Mouse (Mus musculus) heart, adult 8-10 months (tissue): ENCODE data around the gene Dip2a. TPM values are rescaled to one million over a fixed set of nuclear protein-coding genes. Genes with fewer than 3 reads are reported as not detected.
A peak's percentile ranks its signal among the peaks of the same experiment; 100 is the strongest.

ENCODE experiments used
- DNase-seq: peaks from one replicate; pipeline ENCODE4 v3.0.0; 2022; ENCODE audit warnings: low spot score
- total RNA-seq, 4 experiments: library from RNA; stranded (reverse); gene quantifications; 2 replicates each; pipeline ENCODE4 v1.2.4; 2022

Gene Dip2a
- total RNA-seq, 4 experiments from 2014 or later = 7.6 to 9.2 (median 8.4) TPM

DNA sequence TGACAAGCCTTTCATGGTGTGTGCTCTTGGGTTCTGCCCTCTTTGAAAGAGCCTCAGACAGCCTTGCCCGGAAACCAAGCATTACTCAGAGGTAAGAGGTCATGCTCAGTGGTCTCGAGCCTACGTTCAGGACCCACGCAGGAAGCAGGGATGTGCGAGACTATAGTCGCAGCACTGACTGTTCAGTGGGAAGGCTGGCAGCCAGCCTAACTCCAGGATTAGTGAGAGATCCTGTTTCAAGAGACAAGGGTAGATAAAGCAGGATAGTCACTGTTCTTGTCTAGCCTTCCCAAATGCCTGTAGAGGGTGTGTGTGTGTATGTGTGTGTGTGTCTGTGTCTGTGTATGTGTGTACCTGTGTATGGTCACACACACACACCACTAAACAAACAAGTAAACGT is 28.9 kb downstream of the Dip2a start:
- DNase-seq = no peak

- DNase-seq = no peak
Measured at GRCm38 (mm10) chr10:76306738-76307137, 38.4 kb downstream of the Dip2a start.

DNA sequence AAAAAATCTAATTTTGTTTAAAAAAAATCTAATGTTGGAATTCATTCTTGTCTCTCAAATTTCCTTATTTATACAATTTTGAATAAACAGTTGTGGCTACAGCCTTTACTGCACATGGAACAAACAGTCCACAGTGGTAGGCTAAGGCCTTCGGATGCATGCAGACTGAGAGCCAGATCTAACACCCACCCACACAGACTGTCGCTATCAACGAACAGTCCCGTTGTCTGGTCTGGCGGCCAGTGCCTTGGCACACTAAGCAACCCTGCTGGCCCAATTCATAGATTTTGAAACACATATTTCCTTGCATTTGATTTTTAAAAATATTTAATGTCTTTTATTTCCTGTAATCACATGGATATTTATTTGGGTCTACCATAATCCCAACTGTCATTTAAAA is 45.0 kb downstream of the Dip2a start:
- DNase-seq = no peak

GRCm38 (mm10) chr10:76293222-76293621 is 51.9 kb downstream of the Dip2a start:
- no peak for DNase-seq

DNA sequence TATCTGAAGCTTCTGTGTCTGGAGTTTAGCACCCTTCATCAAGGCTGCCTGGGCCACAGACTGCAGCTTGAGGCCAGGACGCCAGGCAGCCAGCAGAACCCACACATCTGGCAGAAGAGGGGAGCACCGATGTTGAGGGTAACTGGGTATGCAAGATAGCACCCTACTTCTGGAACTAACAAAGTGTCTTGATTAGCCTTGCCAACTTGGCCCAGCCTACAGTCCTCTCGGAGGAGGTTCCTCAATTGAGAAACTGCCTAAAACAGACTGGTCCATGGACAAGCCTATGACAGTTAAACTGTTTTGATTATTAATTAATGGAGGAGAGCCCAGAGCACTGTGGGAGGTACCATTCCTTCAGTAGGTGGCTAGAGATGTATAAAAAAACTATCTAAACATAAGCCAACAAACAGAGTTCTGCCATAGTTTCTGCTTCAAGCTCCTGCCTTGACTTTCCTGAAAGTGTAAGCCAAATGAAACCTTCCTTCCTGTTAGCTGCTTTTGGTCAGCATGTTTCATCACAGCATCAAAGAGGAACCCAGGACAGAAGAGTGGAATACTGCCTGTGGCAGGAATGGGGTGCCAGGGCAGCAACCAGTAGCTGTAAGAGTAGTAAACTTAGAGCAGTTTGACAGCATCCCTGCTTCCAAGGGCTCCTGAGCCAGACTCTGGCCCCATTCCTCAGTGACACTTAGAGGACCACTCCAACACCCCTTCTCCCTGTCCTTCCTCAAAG is 55.0 kb downstream of the Dip2a start:
- no peak for DNase-seq

DNA sequence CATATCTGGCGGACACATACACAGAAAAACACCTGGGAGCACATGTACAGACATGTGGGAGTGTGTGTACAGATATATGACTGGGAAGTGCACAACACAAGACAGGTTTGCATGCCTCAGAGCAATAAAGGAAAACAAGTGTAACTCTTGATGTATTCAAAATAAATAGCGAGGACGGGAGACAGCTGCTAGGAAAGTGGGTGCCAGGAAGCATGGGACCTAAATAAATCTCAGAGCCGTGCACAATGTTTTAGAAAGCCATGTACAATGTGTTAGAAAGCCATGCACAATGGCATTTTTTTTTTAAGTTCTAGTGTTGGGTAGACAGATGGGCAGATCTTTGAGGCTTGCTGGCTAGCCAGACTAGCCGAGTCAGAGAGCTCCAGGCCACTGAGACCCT is 56.0 kb downstream of the Dip2a start:
- no peak for DNase-seq

DNA sequence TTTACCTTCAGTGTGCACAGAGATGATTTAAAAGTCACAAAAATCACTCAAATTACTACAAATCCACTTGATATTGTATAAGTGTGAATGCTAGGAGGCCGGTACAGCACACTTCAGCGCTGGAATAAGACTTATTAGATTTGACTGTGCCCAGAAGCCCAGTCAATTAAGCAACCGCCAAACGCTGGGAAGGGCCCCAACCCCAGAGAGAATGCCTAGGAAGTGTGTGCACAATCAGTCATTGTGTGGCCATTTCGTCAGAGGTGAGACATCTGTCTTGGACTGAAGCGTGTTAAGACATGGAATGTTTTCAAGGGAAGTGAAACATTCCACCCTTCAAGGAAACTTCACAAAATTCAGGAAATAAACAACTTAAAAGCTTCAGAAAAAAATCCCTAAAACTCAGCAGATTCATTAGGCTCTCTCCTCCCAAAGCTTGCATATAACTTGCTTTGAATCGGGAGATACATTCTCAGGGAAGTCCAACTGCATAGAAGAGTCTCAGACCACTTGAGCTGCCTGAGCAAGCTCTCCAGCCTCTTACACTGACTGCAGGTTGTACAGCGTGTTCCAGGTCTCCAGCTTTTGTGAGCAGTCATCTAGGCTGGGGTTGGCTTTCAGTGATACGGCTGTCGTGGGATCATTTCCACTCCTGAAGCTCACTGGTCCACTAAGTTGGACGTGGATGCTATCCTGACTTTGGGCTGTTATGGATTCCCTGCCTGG is 56.7 kb downstream of the Dip2a start:
- DNase-seq = no peak

DNA sequence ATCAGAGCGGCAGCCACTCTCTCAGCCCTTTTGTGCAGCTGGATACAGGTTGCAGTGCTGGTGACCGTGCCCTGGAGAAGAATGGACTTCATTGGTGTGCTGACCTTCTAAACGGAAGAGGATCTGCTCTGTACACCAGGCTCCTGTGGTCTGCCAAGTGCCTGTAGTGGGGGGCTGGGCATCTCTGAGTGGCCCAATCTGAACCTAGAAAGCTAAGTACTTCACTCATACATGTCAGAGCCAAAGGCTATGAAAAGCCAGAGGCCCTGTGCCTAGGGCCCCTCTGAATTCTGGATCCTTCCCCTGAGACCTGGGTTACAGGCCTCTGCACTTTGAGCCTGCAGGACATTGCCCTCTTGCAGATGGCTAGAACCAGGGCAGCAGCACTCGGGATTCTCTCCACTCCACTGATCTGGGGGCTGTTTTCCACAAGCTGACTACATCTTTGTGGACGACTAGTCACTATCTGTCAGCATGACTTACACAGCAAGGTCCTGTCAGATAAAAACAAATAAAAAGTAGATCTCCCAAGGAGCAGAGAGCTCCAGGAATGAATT is 66.5 kb downstream of the Dip2a start:
- DNase-seq = no peak

GRCm38 (mm10) chr10:76275256-76275655 is 69.8 kb downstream of the Dip2a start:
- DNase-seq = no peak

DNA sequence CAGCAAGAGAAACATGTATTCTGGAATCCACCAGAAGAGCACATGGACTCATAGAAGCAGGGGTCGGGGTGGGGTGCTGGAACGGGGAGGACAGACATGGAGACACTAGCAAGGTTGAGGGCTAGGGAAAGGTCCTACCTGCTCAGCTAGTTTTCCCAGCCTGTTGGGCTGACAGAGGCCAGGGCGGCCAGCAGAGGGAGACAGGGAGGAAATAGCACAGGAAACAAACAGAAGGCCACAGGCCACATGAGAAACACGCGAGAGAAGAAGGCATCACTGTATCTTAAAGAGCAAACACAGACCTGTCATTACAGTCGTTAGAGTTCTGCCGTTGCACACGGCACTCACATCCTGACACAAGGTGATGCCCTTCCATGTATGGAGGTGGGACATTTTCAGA is 73.9 kb downstream of the Dip2a start:
- DNase-seq = no peak

GRCm38 (mm10) chr10:76262431-76262830 is 82.7 kb downstream of the Dip2a start:
- no peak for DNase-seq

- no peak for DNase-seq
Measured at GRCm38 (mm10) chr10:76261447-76261846, 83.6 kb downstream of the Dip2a start.

- DNase-seq = no peak
Measured at GRCm38 (mm10) chr10:76260358-76261059, 84.6 kb downstream of the Dip2a start.

DNA sequence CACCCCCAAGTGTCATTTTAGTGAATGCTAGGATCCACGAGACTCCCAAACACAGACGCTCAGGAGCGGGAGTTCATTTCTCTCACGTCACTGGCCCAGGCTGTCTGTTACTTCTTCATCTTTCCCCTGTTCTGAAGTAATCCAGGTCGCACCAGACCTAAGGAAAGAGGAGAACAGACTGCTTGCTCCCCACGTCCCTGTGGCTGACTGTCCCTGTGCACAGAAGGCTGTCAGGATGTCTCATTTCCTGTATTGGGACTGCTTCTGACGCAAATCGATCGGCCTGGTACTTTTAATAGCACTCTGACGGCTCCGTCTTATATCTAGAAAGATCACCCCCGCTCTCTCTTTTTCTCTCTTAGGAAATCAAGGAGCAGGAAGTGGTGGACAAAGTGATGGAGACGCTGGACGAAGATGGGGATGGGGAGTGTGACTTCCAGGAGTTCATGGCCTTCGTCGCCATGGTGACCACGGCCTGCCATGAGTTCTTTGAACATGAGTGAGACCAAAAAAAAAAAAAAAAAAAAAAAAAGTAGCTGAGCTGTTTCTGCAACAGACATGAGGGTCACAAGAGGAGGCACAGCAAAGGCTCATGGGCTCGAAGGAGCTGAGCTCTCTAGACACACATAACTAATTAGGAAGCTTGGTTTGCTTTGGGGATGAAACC is 85.4 kb downstream of the Dip2a start:
- no peak for DNase-seq

DNA sequence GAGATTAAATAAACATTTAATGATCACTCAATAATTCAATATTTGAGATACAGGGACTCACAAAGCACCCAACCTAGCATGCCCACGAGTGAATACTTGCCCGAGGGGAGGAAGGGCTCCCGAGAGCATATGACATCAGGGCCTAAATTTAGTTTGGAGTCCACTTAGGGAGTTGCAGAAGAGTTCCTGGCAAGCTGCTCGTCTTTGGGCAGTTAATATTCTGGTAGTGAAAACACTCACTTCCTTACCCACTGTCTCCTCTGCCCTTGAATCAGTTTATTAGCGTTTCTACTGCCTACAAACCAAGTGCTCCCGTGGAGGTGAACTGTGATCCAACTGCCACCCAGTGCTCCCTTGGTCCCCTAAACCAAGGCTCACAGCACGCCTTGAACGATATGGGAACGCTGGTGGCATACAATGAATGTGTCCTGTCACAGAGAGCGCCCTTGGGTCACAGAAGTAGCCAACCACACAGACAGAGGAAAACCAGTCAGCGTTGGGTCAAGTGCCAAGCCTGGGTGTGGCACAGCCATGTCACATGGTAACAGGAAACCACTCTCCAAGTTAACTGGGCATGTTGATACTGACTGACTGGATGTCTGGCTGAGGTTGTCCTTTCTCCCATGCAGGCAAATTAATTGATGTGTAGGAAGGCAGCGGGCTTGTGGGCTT is 87.2 kb downstream of the Dip2a start:
- DNase-seq = peak; percentile 80

DNA sequence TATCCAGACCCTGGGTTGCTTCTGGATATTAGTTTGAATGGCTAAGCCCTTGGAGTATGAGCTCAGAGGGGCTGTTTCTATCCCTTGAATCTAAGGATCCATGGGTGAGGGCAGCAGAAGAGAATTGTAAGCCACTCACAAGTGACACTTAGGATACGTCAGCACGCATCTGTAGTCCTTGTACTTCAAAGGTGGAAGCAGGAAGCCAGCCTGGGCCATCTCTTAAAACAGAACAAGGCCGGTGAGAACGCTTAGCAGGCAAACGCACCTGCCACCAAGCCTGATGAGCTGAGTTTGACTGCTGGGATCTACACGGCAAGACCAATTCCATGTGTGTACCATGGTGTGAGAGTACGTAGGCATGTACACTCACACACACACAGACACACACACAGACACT is 87.9 kb downstream of the Dip2a start:
- DNase-seq = no peak

DNA sequence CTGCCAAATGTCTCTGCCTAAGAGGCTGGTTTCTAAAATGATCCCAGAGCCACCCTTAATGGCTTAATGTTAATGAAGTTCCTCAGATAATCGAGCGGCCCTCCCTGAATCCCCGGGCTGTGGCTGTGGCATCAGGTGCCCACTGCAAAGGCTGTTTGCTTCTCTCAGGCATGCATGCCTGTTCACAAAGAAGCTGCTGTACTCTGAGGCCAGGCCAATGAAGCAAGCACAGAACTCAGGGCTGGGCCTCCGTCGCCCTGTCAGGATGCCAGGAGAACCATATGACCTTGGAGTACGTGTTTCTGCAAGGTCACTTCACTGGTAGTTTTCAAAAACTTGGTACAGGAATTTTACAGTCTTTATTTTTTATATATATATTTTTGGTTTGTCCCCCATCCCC is 89.5 kb downstream of the Dip2a start:
- no peak for DNase-seq

DNA sequence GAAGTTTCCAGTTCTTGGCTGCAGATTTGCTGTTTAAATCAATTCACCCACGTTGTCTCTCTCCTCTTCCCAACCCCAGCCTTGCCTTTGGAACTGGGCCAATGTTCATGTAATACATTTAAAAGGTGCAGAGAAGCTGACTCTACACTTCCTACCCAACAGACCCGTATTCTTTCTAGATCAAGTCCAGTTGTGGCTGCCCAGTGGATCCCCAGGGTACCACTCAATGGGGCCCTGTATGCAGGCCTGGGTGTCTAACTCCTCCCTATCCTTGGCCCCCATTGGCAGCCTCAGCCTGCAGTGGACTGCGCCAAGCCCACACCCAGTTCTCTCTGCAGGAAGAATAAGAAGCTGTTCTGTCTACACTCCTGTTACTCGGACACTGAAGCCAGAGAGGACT is 91.6 kb downstream of the Dip2a start, which contains the start of gene S100b:
Gene S100b, plus strand, starts transcription at position 318 of the 400 bp plus-strand sequence.
- no peak for DNase-seq

DNA sequence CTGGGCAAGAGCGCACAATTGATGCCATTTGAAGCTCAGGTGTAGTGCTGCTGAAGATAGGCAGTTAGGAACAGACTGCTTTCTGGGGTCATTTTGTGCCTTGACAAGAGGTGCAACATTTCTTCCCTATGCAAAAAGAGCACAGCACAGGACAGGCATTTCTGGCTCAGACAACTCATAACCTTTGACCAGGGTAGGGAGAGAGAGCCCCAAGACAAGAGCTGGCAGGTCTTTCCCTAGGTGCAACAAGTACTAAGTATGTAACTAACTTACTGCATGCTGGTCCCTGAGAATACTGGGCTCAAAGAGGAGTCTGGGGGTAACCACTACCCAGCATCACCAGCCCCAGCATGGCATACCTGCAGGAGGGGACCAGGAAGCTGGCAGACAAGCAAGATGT is 92.0 kb downstream of the Dip2a start:
- DNase-seq = no peak

DNA sequence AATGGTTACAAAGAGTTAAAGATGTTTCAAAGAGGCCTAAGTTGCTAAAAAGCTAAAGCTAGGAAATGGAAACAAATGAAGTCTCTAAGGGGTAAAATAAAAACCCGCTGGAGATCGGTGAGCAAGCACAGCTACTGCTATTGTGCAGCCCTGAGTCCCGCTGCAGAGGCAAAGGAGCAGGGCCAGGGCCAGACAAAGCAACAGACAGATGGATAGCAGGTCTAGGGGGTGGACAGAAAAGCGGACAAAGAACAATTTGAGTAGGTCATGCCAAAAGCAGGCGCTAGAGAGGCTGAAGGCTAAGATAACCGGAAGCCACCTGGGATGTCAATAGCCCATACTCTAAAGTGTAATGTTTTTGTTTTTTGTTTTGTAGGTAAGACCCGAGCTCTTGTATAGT is 94.2 kb downstream of the Dip2a start:
- no peak for DNase-seq

- DNase-seq = no peak
Measured at GRCm38 (mm10) chr10:76248647-76248968, 96.5 kb downstream of the Dip2a start.
